Mouse (Mus musculus): ENCODE measurements around the gene Atxn2l. TPM values are rescaled to one million over a fixed set of nuclear protein-coding genes. Genes with fewer than 3 reads are reported as not detected.
A peak's percentile ranks its signal among the peaks of the same experiment; 100 is the strongest.

The Atxn2l gene
- polyA plus RNA-seq, 1 experiment = 956 TPM

GRCm38 (mm10) chr7:126473470-126474086, 29.7 kb downstream of the Atxn2l start:
- Histone ChIP-seq H3K4me3 (replicated peaks) (peak overlapping the region; percentile 98), H3K9me3 (no peaks in the 10 kb centered on the region), H3K4me1 (peaks cover 81% of the 10 kb centered on the region), H3K27me3 (replicated peaks) (no peaks in the 10 kb centered on the region), H3K36me3 (replicated peaks; ENCODE audit: low read length) (peaks cover 51% of the 10 kb centered on the region)
- no peak for TF ChIP-seq GATA1 (IDR thresholded peaks at IDR 0.05; ENCODE audit: borderline replicate concordance, low read length)

- Histone ChIP-seq H3K9me3 (no peaks in the 10 kb centered on the region), H3K36me3 (replicated peaks; ENCODE audit: low read length) (peaks cover 59% of the 10 kb centered on the region), H3K27me3 (replicated peaks) (no peaks in the 10 kb centered on the region), H3K4me1 (peaks cover 83% of the 10 kb centered on the region), H3K4me3 (replicated peaks) (peak overlapping the region; percentile 98)
- TF ChIP-seq FLI1 (IDR thresholded peaks at IDR 0.05; ENCODE audit: low read length) (no peak), GATA1 (IDR thresholded peaks at IDR 0.05; ENCODE audit: borderline replicate concordance, low read length) (no peak)
These were observed 30.5 kb downstream of the Atxn2l start for GRCm38 (mm10) chr7:126472713-126473112.

GRCm38 (mm10) chr7:126472306-126472705, 30.9 kb downstream of the Atxn2l start:
- H3K4me3 ChIP-seq (replicated peaks) = peak overlapping the region; percentile 98
- no peaks in the 10 kb centered on the region for H3K27me3 ChIP-seq (replicated peaks)
- no peaks in the 10 kb centered on the region for H3K9me3 ChIP-seq
- peaks cover 63% of the 10 kb centered on the region for H3K36me3 ChIP-seq (replicated peaks; ENCODE audit: low read length)
- H3K4me1 ChIP-seq = peaks cover 87% of the 10 kb centered on the region
- TF ChIP-seq GATA1 (IDR thresholded peaks at IDR 0.05; ENCODE audit: borderline replicate concordance, low read length) (no peak), FLI1 (IDR thresholded peaks at IDR 0.05; ENCODE audit: low read length) (no peak)

GRCm38 (mm10) chr7:126471853-126472252, 31.4 kb downstream of the Atxn2l start:
- H3K27me3 ChIP-seq (replicated peaks) = no peaks in the 10 kb centered on the region
- peaks cover 91% of the 10 kb centered on the region for H3K4me1 ChIP-seq
- H3K9me3 ChIP-seq = no peaks in the 10 kb centered on the region
- TF ChIP-seq FLI1 (IDR thresholded peaks at IDR 0.05; ENCODE audit: low read length) = no peak
- TF ChIP-seq GATA1 (IDR thresholded peaks at IDR 0.05; ENCODE audit: borderline replicate concordance, low read length) = no peak
- H3K4me3 ChIP-seq (replicated peaks) = peak overlapping the region; percentile 98
- peaks cover 68% of the 10 kb centered on the region for H3K36me3 ChIP-seq (replicated peaks; ENCODE audit: low read length)

GRCm38 (mm10) chr7:126471361-126471760, 31.9 kb downstream of the Atxn2l start:
- Histone ChIP-seq H3K9me3 (no peaks in the 10 kb centered on the region), H3K27me3 (replicated peaks) (no peaks in the 10 kb centered on the region), H3K36me3 (replicated peaks; ENCODE audit: low read length) (peaks cover 73% of the 10 kb centered on the region), H3K4me1 (peaks cover 92% of the 10 kb centered on the region), H3K4me3 (replicated peaks) (peak overlapping the region; percentile 98)
- TF ChIP-seq FLI1 (IDR thresholded peaks at IDR 0.05; ENCODE audit: low read length) (no peak), GATA1 (IDR thresholded peaks at IDR 0.05; ENCODE audit: borderline replicate concordance, low read length) (no peak)

- TF ChIP-seq GATA1 (IDR thresholded peaks at IDR 0.05; ENCODE audit: borderline replicate concordance, low read length) (peak; percentile 69; the same call in 1 of the 3 replicates), FLI1 (IDR thresholded peaks at IDR 0.05; ENCODE audit: low read length) (peak; percentile 65; the same call in 1 of the 2 replicates)
- Histone ChIP-seq H3K4me3 (replicated peaks) (peak overlapping the region; percentile 85), H3K9me3 (no peaks in the 10 kb centered on the region), H3K27me3 (replicated peaks) (no peaks in the 10 kb centered on the region), H3K36me3 (replicated peaks; ENCODE audit: low read length) (peaks cover 85% of the 10 kb centered on the region), H3K4me1 (peaks cover 94% of the 10 kb centered on the region)
These were observed 33.2 kb downstream of the Atxn2l start for GRCm38 (mm10) chr7:126470077-126470476.

GRCm38 (mm10) chr7:126467834-126468627, 35.2 kb downstream of the Atxn2l start:
- TF ChIP-seq GATA1 (IDR thresholded peaks at IDR 0.05; ENCODE audit: borderline replicate concordance, low read length) (no peak), FLI1 (IDR thresholded peaks at IDR 0.05; ENCODE audit: low read length) (no peak)
- no peaks in the 10 kb centered on the region for H3K27me3 ChIP-seq (replicated peaks)
- H3K4me3 ChIP-seq (replicated peaks) = peak overlapping the region; percentile 75
- peaks cover 93% of the 10 kb centered on the region for H3K36me3 ChIP-seq (replicated peaks; ENCODE audit: low read length)
- no peaks in the 10 kb centered on the region for H3K9me3 ChIP-seq
- peaks cover 100% of the 10 kb centered on the region for H3K4me1 ChIP-seq

GRCm38 (mm10) chr7:126467271-126467670, 36.0 kb downstream of the Atxn2l start:
- Histone ChIP-seq H3K36me3 (replicated peaks; ENCODE audit: low read length) (peaks cover 87% of the 10 kb centered on the region), H3K4me1 (peaks cover 100% of the 10 kb centered on the region), H3K4me3 (replicated peaks) (peak overlapping the region; percentile 29), H3K9me3 (no peaks in the 10 kb centered on the region), H3K27me3 (replicated peaks) (no peaks in the 10 kb centered on the region)
- no peak for TF ChIP-seq GATA1 (IDR thresholded peaks at IDR 0.05; ENCODE audit: borderline replicate concordance, low read length)
- no peak for TF ChIP-seq FLI1 (IDR thresholded peaks at IDR 0.05; ENCODE audit: low read length)

GRCm38 (mm10) chr7:126466707-126467106, 36.5 kb downstream of the Atxn2l start:
- H3K36me3 ChIP-seq (replicated peaks; ENCODE audit: low read length) = peaks cover 87% of the 10 kb centered on the region
- H3K27me3 ChIP-seq (replicated peaks) = no peaks in the 10 kb centered on the region
- no peak for TF ChIP-seq FLI1 (IDR thresholded peaks at IDR 0.05; ENCODE audit: low read length)
- TF ChIP-seq GATA1 (IDR thresholded peaks at IDR 0.05; ENCODE audit: borderline replicate concordance, low read length) = no peak
- no peaks in the 10 kb centered on the region for H3K9me3 ChIP-seq
- peak overlapping the region; percentile 29 for H3K4me3 ChIP-seq (replicated peaks)
- H3K4me1 ChIP-seq = peaks cover 100% of the 10 kb centered on the region

- TF ChIP-seq FLI1 (IDR thresholded peaks at IDR 0.05; ENCODE audit: low read length) (no peak), GATA1 (IDR thresholded peaks at IDR 0.05; ENCODE audit: borderline replicate concordance, low read length) (no peak)
- H3K4me3 ChIP-seq (replicated peaks) = peak overlapping the region; percentile 76
- peaks cover 100% of the 10 kb centered on the region for H3K4me1 ChIP-seq
- no peaks in the 10 kb centered on the region for H3K27me3 ChIP-seq (replicated peaks)
- peaks cover 84% of the 10 kb centered on the region for H3K36me3 ChIP-seq (replicated peaks; ENCODE audit: low read length)
- no peaks in the 10 kb centered on the region for H3K9me3 ChIP-seq
These were observed 37.1 kb downstream of the Atxn2l start for GRCm38 (mm10) chr7:126466116-126466515.

Measured in megakaryocyte, embryonic 14.5 days (primary cell).